Mouse (Mus musculus) cortical plate, adult 2 months (tissue): ENCODE data around the gene Ccl7. TPM values are rescaled to one million over a fixed set of nuclear protein-coding genes. Genes with fewer than 3 reads are reported as not detected.
A peak's percentile ranks its signal among the peaks of the same experiment; 100 is the strongest.

ENCODE experiments used
- H3K27ac ChIP-seq: fragments of 200-500 bp; 2 replicates; pipeline ENCODE4 v1.5.1; 2012; ENCODE audit warnings: low read length, control low read depth, inconsistent platforms; ENCODE audit not compliant: insufficient read depth
- H3K4me1 ChIP-seq: fragments of 200-500 bp; 2 replicates; pipeline ENCODE4 v1.6.1; 2011; ENCODE audit warnings: low read length; ENCODE audit not compliant: control insufficient read depth, insufficient read depth
- H3K4me3 ChIP-seq: fragments of 200-500 bp; 2 replicates; pipeline ENCODE4 v1.5.1; 2011; ENCODE audit warnings: mild to moderate bottlenecking, low read length, control low read depth; ENCODE audit not compliant: insufficient read depth
- CTCF ChIP-seq: fragments of 200-500 bp; IDR thresholded peaks from 2 replicates; pipeline ENCODE4 v1.5.1; 2011; ENCODE audit warnings: mild to moderate bottlenecking, control low read depth, low read length; ENCODE audit not compliant: insufficient read depth; ENCODE audit errors: extremely low read depth
- POLR2A ChIP-seq: fragments of 200-500 bp; IDR thresholded peaks from 2 replicates; pipeline ENCODE4 v1.6.1; 2011; ENCODE audit warnings: mild to moderate bottlenecking, low read length, control low read depth; ENCODE audit not compliant: insufficient read depth; ENCODE audit errors: extremely low read depth
- polyA plus RNA-seq: library from polyadenylated mRNA; depleted of rRNA; stranded (reverse); fragments of >200 nt; gene quantifications from 2 replicates; pipeline ENCODE4 v1.2.3, GENCODE M21; 2012

Gene Ccl7
- polyA plus RNA-seq, 1 experiment: 0.19 TPM

DNA sequence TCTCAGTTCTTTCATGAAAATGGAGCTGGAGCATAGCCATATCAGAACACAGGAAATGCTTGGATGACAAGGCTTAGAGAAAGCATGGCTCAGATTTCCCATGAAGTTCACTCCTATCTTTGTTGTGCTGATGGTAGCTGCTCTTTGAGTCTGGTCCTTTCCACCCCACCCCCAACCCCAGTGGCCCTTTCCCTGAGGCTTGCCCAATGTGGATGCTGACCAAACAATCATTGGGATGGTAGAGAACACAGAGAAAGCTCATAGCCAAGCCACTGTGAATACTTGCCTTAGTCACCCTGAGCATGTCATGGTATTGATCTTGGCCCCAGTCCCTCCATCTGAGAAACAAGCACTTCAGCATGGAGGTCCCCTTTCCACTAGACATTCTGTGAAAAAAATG, 13.4 kb upstream of the Ccl7 start:
- Histone ChIP-seq H3K4me3 (no peak overlapping the region), H3K4me1 (peaks cover 3% of the 10 kb centered on the region; the same call in 1 of the 2 replicates), H3K27ac (no peak overlapping the region)
- no peak for TF ChIP-seq POLR2A
- TF ChIP-seq CTCF: no peak

DNA sequence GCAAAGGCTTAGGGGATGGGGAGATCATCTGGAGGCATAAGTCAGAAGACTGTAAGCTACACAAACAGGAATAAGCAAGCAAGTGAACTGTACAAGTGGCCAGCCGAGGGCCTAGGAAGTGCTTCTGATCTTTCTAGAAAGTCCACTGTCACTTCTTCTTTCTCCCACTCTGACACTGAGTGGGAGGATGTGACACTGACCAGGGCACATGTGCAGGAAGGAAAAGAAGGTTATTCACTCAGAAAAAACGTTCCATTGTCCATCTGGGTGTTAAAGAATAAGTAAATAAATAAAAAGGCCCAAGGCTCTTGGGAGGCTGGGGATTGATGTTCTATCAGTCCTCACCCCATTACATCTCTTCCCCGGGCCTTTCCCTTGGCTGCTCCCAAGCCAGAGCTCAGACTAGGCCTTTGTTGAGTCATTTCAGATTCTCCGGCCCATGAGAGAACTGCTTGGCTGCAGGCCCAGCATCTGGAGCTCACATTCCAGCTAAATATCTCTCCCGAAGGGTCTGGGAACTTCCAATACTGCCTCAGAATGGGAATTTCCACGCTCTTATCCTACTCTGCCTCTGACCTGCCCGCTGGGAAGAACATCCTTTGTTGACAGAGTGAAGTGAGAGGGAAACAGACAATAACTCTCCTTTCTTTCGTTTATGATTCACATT, 12.7 kb upstream of the Ccl7 start:
- peaks cover 3% of the 10 kb centered on the region; the same call in 1 of the 2 replicates for H3K4me1 ChIP-seq
- TF ChIP-seq CTCF (no peak), POLR2A (no peak)
- no peak overlapping the region for H3K4me3 ChIP-seq
- H3K27ac ChIP-seq: no peak overlapping the region

DNA sequence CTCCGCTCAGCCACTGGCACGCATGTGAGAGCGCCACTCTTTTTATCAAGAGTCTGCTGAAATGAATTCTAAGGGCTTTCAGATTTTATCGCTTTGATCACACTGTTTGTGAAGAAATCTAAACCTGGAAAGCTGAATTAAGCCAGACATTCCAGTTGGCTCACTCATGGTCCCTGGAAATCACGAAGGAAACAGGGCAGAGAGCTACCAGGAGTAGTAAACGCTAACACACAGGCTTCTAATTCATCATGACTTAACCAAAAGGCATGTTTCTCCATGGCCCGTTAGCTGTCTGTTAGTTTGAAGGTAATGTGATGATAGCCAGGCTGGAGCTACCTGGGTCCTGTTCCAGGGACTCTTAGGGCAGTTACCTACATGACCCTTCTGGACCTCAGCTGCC, 11.1 kb upstream of the Ccl7 start:
- Histone ChIP-seq H3K27ac (no peak overlapping the region), H3K4me1 (peaks cover 3% of the 10 kb centered on the region; the same call in 1 of the 2 replicates), H3K4me3 (no peak overlapping the region)
- TF ChIP-seq CTCF (no peak), POLR2A (no peak)

DNA sequence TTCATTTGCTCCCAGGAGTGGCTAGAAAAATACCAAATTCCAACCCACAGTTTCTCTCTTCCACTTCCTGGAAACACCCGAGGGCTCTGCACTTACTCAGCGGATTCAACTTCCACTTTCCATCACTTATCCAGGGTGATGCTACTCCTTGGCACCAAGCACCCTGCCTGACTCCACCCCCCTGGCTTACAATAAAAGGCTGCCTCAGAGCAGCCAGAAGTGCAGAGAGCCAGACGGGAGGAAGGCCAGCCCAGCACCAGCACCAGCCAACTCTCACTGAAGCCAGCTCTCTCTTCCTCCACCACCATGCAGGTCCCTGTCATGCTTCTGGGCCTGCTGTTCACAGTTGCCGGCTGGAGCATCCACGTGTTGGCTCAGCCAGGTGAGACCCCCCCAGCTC, 10.2 kb upstream of the Ccl7 start, which contains the start of gene Ccl2:
Gene Ccl2, plus strand, starts transcription at position 216 of the 400 bp plus-strand sequence.
- TF ChIP-seq CTCF: no peak
- TF ChIP-seq POLR2A: no peak
- no peak within 1 kb of the TSS for H3K27ac ChIP-seq
- H3K4me1 ChIP-seq: peaks cover 3% of the 10 kb centered on the region; the same call in 1 of the 2 replicates
- no peak within 1 kb of the TSS for H3K4me3 ChIP-seq

DNA sequence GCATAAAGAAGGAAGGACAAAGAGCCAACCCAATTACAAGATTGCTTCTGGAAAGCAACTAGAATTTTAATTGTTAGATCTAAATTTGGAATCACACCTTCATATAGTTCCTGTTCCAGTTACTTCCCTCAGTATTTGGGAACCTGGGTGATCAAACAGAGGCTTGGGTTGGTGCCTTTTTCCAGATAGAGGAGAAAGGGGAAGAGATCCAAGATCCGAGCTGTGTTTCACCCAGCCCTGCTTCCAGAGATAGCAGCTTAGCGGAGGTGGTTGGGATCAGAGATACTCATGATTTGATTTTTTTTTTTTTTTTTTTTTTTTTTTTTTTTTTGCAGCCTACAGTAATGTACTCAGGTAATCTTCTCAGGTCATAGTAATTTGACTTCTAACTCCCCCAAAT, 9.7 kb upstream of the Ccl7 start:
- no peak overlapping the region for H3K4me3 ChIP-seq
- TF ChIP-seq CTCF (no peak), POLR2A (no peak)
- H3K4me1 ChIP-seq: peaks cover 3% of the 10 kb centered on the region; the same call in 1 of the 2 replicates
- H3K27ac ChIP-seq: no peak overlapping the region

DNA sequence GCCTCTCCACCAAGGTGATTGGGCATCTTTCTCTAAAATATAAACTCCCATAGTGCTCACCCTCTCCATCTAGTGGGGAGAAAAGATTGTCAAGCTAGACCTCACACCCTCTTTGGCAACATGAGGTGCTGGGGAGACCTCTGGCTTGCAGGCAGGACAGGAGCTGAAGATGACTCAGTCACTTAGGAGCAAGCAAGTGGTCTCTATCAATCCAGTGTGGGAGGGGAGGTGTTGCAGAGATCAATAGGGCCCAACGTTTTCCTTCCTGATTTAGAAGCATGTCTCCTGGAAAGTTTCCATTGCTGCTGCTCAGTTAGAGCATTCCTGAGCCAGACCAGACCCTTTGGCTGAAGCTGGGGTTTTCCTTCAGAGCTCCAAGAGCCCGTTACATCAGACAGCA, 7.0 kb upstream of the Ccl7 start, which contains the start of gene Gm17268:
Gene Gm17268, minus strand, starts transcription at position 28 of the 400 bp plus-strand sequence.
- H3K4me3 ChIP-seq: no peak within 1 kb of the TSS
- TF ChIP-seq CTCF: 0 out of 2 replicates have a peak, but pooled peaks have one; percentile 7
- TF ChIP-seq POLR2A: no peak
- H3K4me1 ChIP-seq: peaks cover 3% of the 10 kb centered on the region; the same call in 1 of the 2 replicates
- no peak within 1 kb of the TSS for H3K27ac ChIP-seq

DNA sequence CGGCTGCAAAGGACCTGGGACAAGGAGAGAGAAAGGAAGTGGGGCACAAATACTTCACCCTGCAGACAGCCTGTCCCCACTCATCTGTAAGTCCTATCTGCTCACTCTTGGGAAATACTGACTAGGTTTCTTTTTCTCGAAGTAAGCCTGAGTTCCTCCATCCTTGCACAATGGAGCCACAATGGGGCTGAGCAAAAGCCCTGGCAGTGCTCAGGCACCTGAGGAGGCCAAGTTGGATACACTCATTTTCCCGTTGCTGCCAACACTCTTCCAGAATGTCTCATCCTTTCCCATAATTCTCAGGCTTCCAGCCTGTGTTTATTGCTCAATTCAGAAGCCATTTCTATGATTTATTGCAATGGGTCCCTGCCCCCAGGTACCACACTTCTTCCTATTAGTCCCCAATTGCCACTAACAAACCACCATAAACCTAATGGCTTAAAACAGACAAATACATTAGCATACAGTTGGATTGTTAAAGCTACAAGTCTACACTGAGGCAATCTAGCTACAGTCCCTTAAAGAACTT, 6.3 kb upstream of the Ccl7 start:
- no peak overlapping the region for H3K27ac ChIP-seq
- H3K4me1 ChIP-seq: peaks cover 3% of the 10 kb centered on the region; the same call in 1 of the 2 replicates
- H3K4me3 ChIP-seq: no peak overlapping the region
- TF ChIP-seq CTCF (no peak), POLR2A (no peak)

DNA sequence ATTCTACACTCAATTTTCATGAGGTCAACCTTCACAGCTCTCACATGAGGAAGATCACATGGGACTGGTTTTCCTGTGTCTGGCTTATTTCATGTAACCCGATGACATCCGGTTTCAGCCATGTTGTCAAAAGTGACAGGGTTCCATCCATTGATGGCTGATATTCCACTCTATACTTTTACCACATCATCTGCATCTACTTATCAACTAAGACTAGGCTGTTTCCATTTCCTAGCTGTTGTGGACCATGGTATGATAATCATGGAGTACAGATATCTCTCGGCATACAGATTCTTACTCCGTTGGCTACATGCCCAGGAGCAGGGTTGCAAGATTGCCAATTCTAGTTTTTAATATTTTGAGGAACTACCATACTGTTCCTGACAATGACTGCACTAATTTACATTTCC, 3.8 kb upstream of the Ccl7 start:
- TF ChIP-seq POLR2A (no peak), CTCF (no peak)

DNA sequence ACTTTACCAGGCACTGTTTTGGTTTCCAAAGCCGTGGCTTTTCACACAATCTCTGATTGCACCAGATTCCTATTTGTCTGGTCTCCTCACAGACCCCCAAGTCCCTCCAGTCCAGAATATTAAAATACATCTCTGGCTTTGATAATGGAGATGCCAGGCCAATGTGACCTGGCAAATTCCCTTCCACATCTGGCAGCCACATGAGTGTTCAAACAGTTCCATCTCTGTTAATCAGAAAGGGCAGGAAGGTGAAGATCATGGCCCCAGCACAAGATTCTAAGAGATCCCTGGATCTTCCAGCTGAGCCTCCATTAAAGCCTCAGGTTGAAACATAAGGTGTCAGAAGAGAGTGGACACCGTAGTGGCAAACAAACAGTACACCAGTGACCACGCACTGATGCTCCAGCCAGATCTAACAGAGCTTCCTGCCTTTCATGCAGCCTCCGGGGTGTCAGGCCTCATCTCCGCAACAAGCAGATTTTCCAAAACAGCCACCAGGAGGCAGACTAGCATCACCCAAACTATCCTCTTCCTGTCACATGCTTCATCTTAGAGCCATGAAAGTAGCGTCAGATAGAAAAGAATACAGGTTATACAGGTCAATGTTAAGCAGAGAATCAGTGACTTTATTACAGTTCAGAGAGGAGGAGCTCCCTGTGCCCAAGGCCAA, 2.4 kb downstream of the Ccl7 start:
- Histone ChIP-seq H3K4me1 (no peaks in the 10 kb centered on the region), H3K27ac (no peak overlapping the region), H3K4me3 (no peak overlapping the region)
- TF ChIP-seq POLR2A (no peak), CTCF (peak; percentile 46)

More for the DNA sequence above, 3.8 kb upstream of the Ccl7 start:
- no peaks in the 10 kb centered on the region for H3K4me1 ChIP-seq
- H3K4me3 ChIP-seq: no peak overlapping the region
- H3K27ac ChIP-seq: no peak overlapping the region

DNA sequence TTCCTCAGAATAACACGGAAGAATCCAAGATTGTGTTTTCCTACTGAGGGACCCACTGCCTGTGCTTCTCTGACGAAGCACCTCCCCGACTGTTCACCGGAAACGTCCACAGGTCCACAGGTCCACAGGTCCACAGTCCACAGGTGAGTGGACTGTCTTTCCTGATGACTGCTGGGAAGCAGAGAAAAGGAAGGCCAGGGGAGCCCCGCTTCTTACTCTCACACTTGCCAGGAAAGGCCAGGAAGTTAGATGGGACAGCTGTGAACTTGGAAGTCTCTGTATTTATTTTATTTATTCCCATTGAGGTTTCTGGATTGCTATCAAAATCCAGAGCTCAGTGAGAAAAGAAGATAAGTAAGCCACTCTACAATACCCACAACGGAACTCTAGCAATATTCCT, 8.3 kb downstream of the Ccl7 start:
- H3K27ac ChIP-seq: no peak overlapping the region
- TF ChIP-seq CTCF: no peak
- no peak for TF ChIP-seq POLR2A
- H3K4me3 ChIP-seq: no peak overlapping the region
- no peaks in the 10 kb centered on the region; the same call in 1 of the 2 replicates for H3K4me1 ChIP-seq

DNA sequence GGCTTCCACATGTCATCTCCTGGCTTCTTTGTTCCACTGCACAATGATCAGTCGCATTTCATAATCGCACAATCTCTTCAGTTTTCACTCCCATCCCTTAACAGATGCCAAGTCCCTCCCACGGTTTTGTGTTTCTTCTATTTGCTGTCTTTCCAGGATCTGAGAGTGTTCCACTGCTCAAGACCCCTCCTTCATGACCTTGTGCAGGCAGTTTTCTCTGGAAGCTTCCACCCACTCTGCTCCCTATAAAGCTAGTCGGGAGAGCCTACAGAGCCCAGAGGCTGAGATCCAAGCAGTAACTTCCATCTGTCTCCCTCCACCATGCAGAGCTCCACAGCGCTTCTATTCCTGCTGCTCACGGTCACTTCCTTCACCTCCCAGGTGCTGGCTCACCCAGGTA, 12.1 kb downstream of the Ccl7 start, which contains the start of gene Ccl11:
Gene Ccl11, plus strand, starts transcription at position 178 of the 400 bp plus-strand sequence.
- Histone ChIP-seq H3K4me1 (no peaks in the 10 kb centered on the region; the same call in 1 of the 2 replicates), H3K4me3 (no peak within 1 kb of the TSS), H3K27ac (no peak within 1 kb of the TSS)
- TF ChIP-seq CTCF: no peak
- no peak for TF ChIP-seq POLR2A
